Mouse (Mus musculus) midbrain, embryonic 14.5 days (tissue): ENCODE results near the gene Ccr2. TPM values are rescaled to one million over a fixed set of nuclear protein-coding genes. Genes with fewer than 3 reads are reported as not detected.
"Not testable (repeated sequence)": the region's sequence is repeated elsewhere in the genome, so short reads cannot be mapped to it uniquely, and the experiment has no call there.

Source experiments
- ATAC-seq: fragments of 200-750 bp; cut with Nextera tagmentation; 2 replicates; pipeline ENCODE4 v1.8.0; 2017; ENCODE audit warnings: moderate number of reproducible peaks, moderate library complexity; ENCODE audit not compliant: low FRiP score, low TSS enrichment
- DNase-seq: peaks from one replicate; pipeline ENCODE4 v3.0.0-alpha.2; 2015
- H3K27ac ChIP-seq: fragments of 300-500 bp; sonication (generic); replicated peaks from 2 replicates; pipeline ENCODE4 v1.5.1; 2014; ENCODE audit warnings: mild to moderate bottlenecking, low read depth, low read length, moderate library complexity
- H3K27me3 ChIP-seq: fragments of 300-500 bp; sonication (generic); 2 replicates; pipeline ENCODE4 v1.6.1; 2014; ENCODE audit warnings: low read length, control low read depth, mixed read lengths; ENCODE audit not compliant: control insufficient read depth, insufficient read depth
- H3K36me3 ChIP-seq: fragments of 300-500 bp; sonication (generic); 2 replicates; pipeline ENCODE4 v1.6.1; 2014; ENCODE audit warnings: low read length, control low read depth; ENCODE audit not compliant: control insufficient read depth, insufficient read depth
- H3K4me1 ChIP-seq: fragments of 300-500 bp; sonication (generic); 2 replicates; pipeline ENCODE4 v1.6.1; 2014; ENCODE audit warnings: mild to moderate bottlenecking, antibody characterized with exemption, low read length, control low read depth; ENCODE audit not compliant: control insufficient read depth, insufficient read depth
- H3K4me2 ChIP-seq: fragments of 300-500 bp; sonication (generic); 2 replicates; pipeline ENCODE4 v1.6.1; 2014; ENCODE audit warnings: mild to moderate bottlenecking, low read length, moderate library complexity
- H3K4me3 ChIP-seq: fragments of 300-500 bp; sonication (generic); replicated peaks from 2 replicates; pipeline ENCODE4 v1.5.1; 2014; ENCODE audit warnings: low read depth, low read length
- H3K9ac ChIP-seq: fragments of 300-500 bp; sonication (generic); replicated peaks from 2 replicates; pipeline ENCODE4 v1.6.1; 2014; ENCODE audit warnings: mild to moderate bottlenecking, low read length, moderate library complexity
- H3K9me3 ChIP-seq: fragments of 300-500 bp; sonication (generic); 2 replicates; pipeline ENCODE4 v1.6.1; 2016; ENCODE audit warnings: low read length, control low read depth, mixed read lengths; ENCODE audit not compliant: control insufficient read depth
- WGBS: fragments of 180-500 bp; shearing (Covaris S2); extraction: QIAGEN DNeasy Blood & Tissue Kit; methylation state at CpG from one replicate; pipeline ENCODE4 v1.1.7; 2014; 5-methylcytosine and 5-hydroxymethylcytosine counted together
- polyA plus RNA-seq: library from polyadenylated mRNA; unstranded; fragments of >200 nt; fragmentation: Nextera tagmentation; extraction: Ambion mirVana; gene quantifications from 2 replicates; pipeline ENCODE4 v1.2.1, GENCODE M21; 2014

Gene Ccr2
- polyA plus RNA-seq, 1 experiment from 2014 or later, result 0.54 TPM

DNA sequence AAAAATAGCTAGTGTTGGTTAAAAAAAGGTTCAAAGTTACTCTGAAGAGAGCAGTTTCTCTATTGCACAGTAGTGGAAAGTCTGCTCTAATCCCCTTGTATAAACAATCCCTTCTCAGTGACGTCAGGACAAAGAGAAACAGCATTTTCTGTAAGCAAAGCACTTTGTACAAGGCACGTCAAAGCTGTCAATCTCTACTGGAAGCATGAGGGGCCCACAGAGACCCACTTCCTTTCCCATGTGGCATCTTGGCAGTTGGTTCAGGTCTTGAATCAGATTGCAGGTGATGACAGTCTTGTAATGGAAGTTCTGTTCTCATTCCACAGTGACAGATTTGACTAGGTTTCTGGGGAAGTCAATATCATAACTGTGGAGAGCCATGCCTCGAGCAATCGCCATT is 21.9 kb upstream of the Ccr2 start:
- no peak for DNase-seq
- H3K4me3 ChIP-seq, result no peak overlapping the region

DNA sequence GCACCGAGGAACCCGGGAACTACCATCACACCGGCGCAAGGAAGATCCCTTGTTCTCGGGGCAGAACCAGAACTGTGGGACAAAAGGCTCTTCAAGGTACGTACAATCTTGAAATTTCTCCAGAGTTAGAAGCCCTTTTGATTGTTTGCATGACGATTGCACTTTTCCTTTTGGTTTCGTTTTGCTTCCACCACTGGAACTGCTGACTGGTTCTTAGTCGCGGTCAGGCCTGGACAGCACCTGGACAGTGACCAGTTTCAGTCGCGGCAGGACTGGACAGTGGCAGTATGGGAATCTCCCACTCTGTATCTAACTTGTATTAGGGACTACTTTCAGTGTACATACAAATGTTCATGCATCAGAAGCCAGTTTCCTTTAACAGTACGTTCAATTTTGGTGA is 21.3 kb upstream of the Ccr2 start:
- not testable (repeated sequence) for H3K4me1 ChIP-seq, H3K4me3 ChIP-seq, ATAC-seq, H3K9ac ChIP-seq, H3K9me3 ChIP-seq, H3K4me2 ChIP-seq, H3K27ac ChIP-seq, DNase-seq, H3K27me3 ChIP-seq, H3K36me3 ChIP-seq
- WGBS, result 96% methylated on average over 12 of the region's 13 CpGs

More for the DNA sequence above, 21.9 kb upstream of the Ccr2 start:
- H3K27me3 ChIP-seq, result no peaks in the 10 kb centered on the region
- H3K27ac ChIP-seq, result no peak overlapping the region
- H3K9ac ChIP-seq, result no peak overlapping the region
- 55% methylated on average over 4 of the region's 4 CpGs for WGBS
- no peak for ATAC-seq
- no peaks in the 10 kb centered on the region for H3K36me3 ChIP-seq
- no peaks in the 10 kb centered on the region for H3K9me3 ChIP-seq
- no peak overlapping the region for H3K4me2 ChIP-seq
- no peaks in the 10 kb centered on the region for H3K4me1 ChIP-seq

- no peak overlapping the region for H3K4me2 ChIP-seq
- WGBS, result 82% methylated on average over 1 of the region's 1 CpGs
- no peaks in the 10 kb centered on the region for H3K27me3 ChIP-seq
- no peaks in the 10 kb centered on the region for H3K9me3 ChIP-seq
- H3K27ac ChIP-seq, result no peak overlapping the region
- DNase-seq, result no peak
- no peak overlapping the region for H3K9ac ChIP-seq
- no peak for ATAC-seq
- H3K4me1 ChIP-seq, result no peaks in the 10 kb centered on the region
- no peaks in the 10 kb centered on the region for H3K36me3 ChIP-seq
- H3K4me3 ChIP-seq, result no peak overlapping the region
Measured at GRCm38 (mm10) chr9:124090441-124090840, 11.3 kb upstream of the Ccr2 start.

- ATAC-seq, result no peak
Measured at GRCm38 (mm10) chr9:124099127-124099526, 2.6 kb upstream of the Ccr2 start.

GRCm38 (mm10) chr9:124100357-124100756 is 1.4 kb upstream of the Ccr2 start:
- Histone ChIP-seq H3K27ac (no peak overlapping the region), H3K9ac (no peak overlapping the region), H3K4me1 (no peaks in the 10 kb centered on the region), H3K4me2 (no peak overlapping the region), H3K36me3 (no peaks in the 10 kb centered on the region), H3K27me3 (no peaks in the 10 kb centered on the region), H3K9me3 (no peaks in the 10 kb centered on the region), H3K4me3 (no peak overlapping the region)
- ATAC-seq (no peak), DNase-seq (no peak)
- 84% methylated on average over 1 of the region's 1 CpGs for WGBS

More at GRCm38 (mm10) chr9:124099127-124099526, 2.6 kb upstream of the Ccr2 start:
- Histone ChIP-seq H3K27ac (no peak overlapping the region), H3K36me3 (no peaks in the 10 kb centered on the region), H3K27me3 (no peaks in the 10 kb centered on the region), H3K4me1 (no peaks in the 10 kb centered on the region), H3K9me3 (no peaks in the 10 kb centered on the region), H3K4me2 (no peak overlapping the region), H3K4me3 (no peak overlapping the region), H3K9ac (no peak overlapping the region)
- DNase-seq, result no peak
- WGBS, result 92% methylated on average over 1 of the region's 1 CpGs

- H3K9me3 ChIP-seq, result no peaks in the 10 kb centered on the region
- no peak overlapping the region for H3K4me3 ChIP-seq
- H3K9ac ChIP-seq, result no peak overlapping the region
- H3K36me3 ChIP-seq, result no peaks in the 10 kb centered on the region
- no peak overlapping the region for H3K4me2 ChIP-seq
- WGBS, result 75% methylated on average over 1 of the region's 1 CpGs
- H3K27me3 ChIP-seq, result no peaks in the 10 kb centered on the region
- H3K4me1 ChIP-seq, result no peaks in the 10 kb centered on the region
- no peak for ATAC-seq
- H3K27ac ChIP-seq, result no peak overlapping the region
- DNase-seq, result no peak
Measured at GRCm38 (mm10) chr9:124103199-124103598, 1.4 kb downstream of the Ccr2 start.

GRCm38 (mm10) chr9:124105196-124105595 is 3.4 kb downstream of the Ccr2 start:
- ATAC-seq (no peak), DNase-seq (no peak)
- Histone ChIP-seq H3K36me3 (no peaks in the 10 kb centered on the region), H3K4me1 (no peaks in the 10 kb centered on the region), H3K4me2 (no peak overlapping the region), H3K4me3 (no peak overlapping the region), H3K9me3 (no peaks in the 10 kb centered on the region), H3K9ac (no peak overlapping the region), H3K27me3 (no peaks in the 10 kb centered on the region), H3K27ac (no peak overlapping the region)

DNA sequence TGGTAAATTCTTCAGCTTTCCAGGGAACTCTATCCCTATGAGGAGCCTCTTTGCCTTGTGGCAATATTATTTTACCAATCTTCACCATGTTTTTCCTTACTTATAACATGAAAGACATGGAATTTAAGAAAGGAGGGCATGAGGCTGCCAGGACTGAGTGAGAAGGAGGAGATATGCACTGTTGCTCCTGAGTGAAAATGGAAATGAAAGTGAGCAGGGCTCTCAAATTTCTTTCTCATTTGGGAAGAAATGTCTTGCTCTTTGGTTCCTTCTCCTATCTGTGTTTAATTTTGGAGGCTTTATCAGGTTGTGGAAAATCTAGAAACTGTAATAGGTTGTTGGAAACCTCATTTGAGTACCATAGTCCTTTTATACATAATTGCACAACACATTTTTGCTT is 5.5 kb downstream of the Ccr2 start:
- Histone ChIP-seq H3K4me3 (no peak overlapping the region), H3K27me3 (no peaks in the 10 kb centered on the region), H3K36me3 (no peaks in the 10 kb centered on the region), H3K9me3 (no peaks in the 10 kb centered on the region), H3K4me2 (no peak overlapping the region), H3K27ac (no peak overlapping the region), H3K4me1 (no peaks in the 10 kb centered on the region), H3K9ac (no peak overlapping the region)
- DNase-seq (no peak), ATAC-seq (no peak)

- Histone ChIP-seq H3K27ac (no peak overlapping the region), H3K9ac (no peak overlapping the region), H3K4me2 (no peak overlapping the region), H3K27me3 (no peaks in the 10 kb centered on the region), H3K9me3 (no peaks in the 10 kb centered on the region), H3K4me3 (no peak overlapping the region), H3K36me3 (no peaks in the 10 kb centered on the region), H3K4me1 (no peaks in the 10 kb centered on the region)
- no peak for ATAC-seq
- DNase-seq, result no peak
- WGBS, result 69% methylated on average over 2 of the region's 2 CpGs
Measured at GRCm38 (mm10) chr9:124108356-124109127, 6.8 kb downstream of the Ccr2 start.
